Mouse (Mus musculus) kidney, adult 9 months (tissue): Measurements from ENCODE around the gene Dnm3.

ENCODE experiments used
- DNase-seq: peaks from one replicate; pipeline ENCODE4 v3.0.0; 2022

Dnm3 gene

GRCm38 (mm10) chr1:162016982-162017381 lies 460.9 kb downstream of the Dnm3 start:
- no peak for DNase-seq

- no peak for DNase-seq
Measured at GRCm38 (mm10) chr1:162015247-162015862, 462.5 kb downstream of the Dnm3 start.

GRCm38 (mm10) chr1:162013561-162013960 lies 464.3 kb downstream of the Dnm3 start:
- DNase-seq = no peak

GRCm38 (mm10) chr1:162011523-162012245 lies 466.1 kb downstream of the Dnm3 start:
- DNase-seq = no peak

- DNase-seq = no peak
Measured at GRCm38 (mm10) chr1:162009086-162009485, 468.7 kb downstream of the Dnm3 start.

GRCm38 (mm10) chr1:162008631-162009067 lies 469.2 kb downstream of the Dnm3 start:
- DNase-seq = no peak

- no peak for DNase-seq
Measured at GRCm38 (mm10) chr1:162008208-162008607, 469.6 kb downstream of the Dnm3 start.

- no peak for DNase-seq
Measured at GRCm38 (mm10) chr1:162006109-162006508, 471.7 kb downstream of the Dnm3 start.

- peak; percentile 65 for DNase-seq
Measured at GRCm38 (mm10) chr1:162004821-162005770, 472.7 kb downstream of the Dnm3 start.

- DNase-seq = no peak
Measured at GRCm38 (mm10) chr1:162004518-162004780, 473.4 kb downstream of the Dnm3 start.

GRCm38 (mm10) chr1:162003729-162004517 lies 473.9 kb downstream of the Dnm3 start:
- DNase-seq = no peak

- DNase-seq = no peak
Measured at GRCm38 (mm10) chr1:162001328-162001727, 476.5 kb downstream of the Dnm3 start.

GRCm38 (mm10) chr1:161999882-162000371 lies 477.9 kb downstream of the Dnm3 start:
- peak; percentile 79 for DNase-seq

- no peak for DNase-seq
Measured at GRCm38 (mm10) chr1:161999338-161999737, 478.5 kb downstream of the Dnm3 start.

GRCm38 (mm10) chr1:161998781-161999180 lies 479.1 kb downstream of the Dnm3 start:
- no peak for DNase-seq

- DNase-seq = no peak
Measured at GRCm38 (mm10) chr1:161992389-161992788, 485.4 kb downstream of the Dnm3 start.

GRCm38 (mm10) chr1:161991846-161992245 lies 486.0 kb downstream of the Dnm3 start:
- DNase-seq = no peak

- DNase-seq = no peak
Measured at GRCm38 (mm10) chr1:161990684-161991578, 486.9 kb downstream of the Dnm3 start.

- DNase-seq = peak; percentile 39
Measured at GRCm38 (mm10) chr1:161983979-161984566, 493.8 kb downstream of the Dnm3 start.

- DNase-seq = no peak
Measured at GRCm38 (mm10) chr1:161983451-161983850, 494.4 kb downstream of the Dnm3 start.
